Mouse (Mus musculus) stomach, postnatal 0 days (tissue): ENCODE results near the gene Pp2d1.

Source experiments
- CTCF ChIP-seq: IDR thresholded peaks from 2 replicates; pipeline ENCODE4 v1.5.1; 2016; ENCODE audit warnings: antibody characterized with exemption, low read depth, mild to moderate bottlenecking, moderate library complexity
- EP300 ChIP-seq: optimal IDR thresholded peaks from 2 replicates; pipeline ENCODE3; 2016; ENCODE audit warnings: antibody characterized with exemption

DNA sequence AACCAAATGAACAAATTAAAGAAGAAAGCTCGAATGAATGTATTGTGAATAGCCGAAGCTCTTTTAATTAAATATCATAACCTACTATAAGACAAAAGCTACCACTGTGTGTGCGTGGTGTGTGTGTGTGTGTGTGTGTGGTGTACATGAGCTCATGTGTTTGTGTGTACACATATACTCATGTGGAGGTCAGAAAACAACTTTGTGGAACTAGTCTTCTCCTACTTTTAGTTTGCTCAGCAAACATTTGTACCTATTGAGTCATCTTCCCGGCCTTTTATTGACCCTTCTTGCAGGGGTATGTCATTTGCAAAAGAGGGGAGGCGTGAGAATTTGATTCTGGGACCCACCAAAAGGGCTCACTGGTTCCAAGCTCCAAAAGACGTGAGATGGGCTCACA is 39.0 kb upstream of the Pp2d1 start:
- no peak for TF ChIP-seq CTCF
- no peak for TF ChIP-seq EP300
